Mouse (Mus musculus) limb, embryonic 14.5 days (tissue): ENCODE measurements at regions not wholly inside any gene's neighbourhood (a gene's known extent, or its start where the extent isn't known, plus 50 kb on each side); places are given as distances from the start of the nearest gene placed in this dataset.
A peak's percentile ranks its signal among the peaks of the same experiment; 100 is the strongest.

Experiments used
- ATAC-seq: fragments of 200-750 bp; cut with Nextera tagmentation; 2 replicates; pipeline ENCODE4 v1.8.0; 2017; ENCODE audit warnings: low read depth, moderate number of reproducible peaks, moderate TSS enrichment; ENCODE audit not compliant: low FRiP score
- DNase-seq: peaks from one replicate; pipeline ENCODE4 v3.0.0-alpha.2; 2015; ENCODE audit warnings: low spot score
- H3K27ac ChIP-seq: fragments of 300-500 bp; sonication (generic); replicated peaks from 2 replicates; pipeline ENCODE4 v1.5.1; 2014; ENCODE audit warnings: low read depth, mild to moderate bottlenecking, low read length, moderate library complexity, mixed read lengths
- H3K27me3 ChIP-seq: fragments of 300-500 bp; sonication (generic); 2 replicates; pipeline ENCODE4 v1.6.1; 2014; ENCODE audit warnings: low read length, mixed read lengths; ENCODE audit not compliant: control insufficient read depth, insufficient read depth
- H3K36me3 ChIP-seq: fragments of 300-500 bp; sonication (generic); 2 replicates; pipeline ENCODE4 v1.6.1; 2014; ENCODE audit warnings: mild to moderate bottlenecking, low read length, moderate library complexity, mixed read lengths; ENCODE audit not compliant: control insufficient read depth, insufficient read depth
- H3K4me1 ChIP-seq: fragments of 300-500 bp; sonication (generic); 2 replicates; pipeline ENCODE4 v1.6.1; 2014; ENCODE audit warnings: antibody characterized with exemption, low read length, mixed read lengths; ENCODE audit not compliant: control insufficient read depth, insufficient read depth
- H3K4me2 ChIP-seq: fragments of 300-500 bp; sonication (generic); replicated peaks from 2 replicates; pipeline ENCODE4 v1.6.1; 2014; ENCODE audit warnings: low read depth, mild to moderate bottlenecking, low read length, moderate library complexity; ENCODE audit not compliant: severe bottlenecking
- H3K4me3 ChIP-seq: fragments of 300-500 bp; sonication (generic); replicated peaks from 2 replicates; pipeline ENCODE4 v1.5.1; 2014; ENCODE audit warnings: low read length
- H3K9ac ChIP-seq: fragments of 300-500 bp; sonication (generic); 2 replicates; pipeline ENCODE4 v1.6.1; 2014; ENCODE audit warnings: mild to moderate bottlenecking, low read depth, low read length, moderate library complexity; ENCODE audit not compliant: severe bottlenecking
- H3K9me3 ChIP-seq: fragments of 300-500 bp; sonication (generic); 2 replicates; pipeline ENCODE4 v1.6.1; 2016; ENCODE audit warnings: low read length; ENCODE audit not compliant: control insufficient read depth
- POLR2A ChIP-seq: fragments of 200-500 bp; IDR thresholded peaks from 2 replicates; pipeline ENCODE4 v1.8.0; 2012; ENCODE audit warnings: inconsistent platforms, mild to moderate bottlenecking, moderate library complexity, borderline replicate concordance; ENCODE audit not compliant: insufficient read depth, insufficient read length; ENCODE audit errors: extremely low read depth
- WGBS: fragments of 180-500 bp; shearing (Covaris S2); extraction: QIAGEN DNeasy Blood & Tissue Kit; methylation state at CpG from one replicate; pipeline ENCODE4 v1.1.7; 2014; 5-methylcytosine and 5-hydroxymethylcytosine counted together

DNA sequence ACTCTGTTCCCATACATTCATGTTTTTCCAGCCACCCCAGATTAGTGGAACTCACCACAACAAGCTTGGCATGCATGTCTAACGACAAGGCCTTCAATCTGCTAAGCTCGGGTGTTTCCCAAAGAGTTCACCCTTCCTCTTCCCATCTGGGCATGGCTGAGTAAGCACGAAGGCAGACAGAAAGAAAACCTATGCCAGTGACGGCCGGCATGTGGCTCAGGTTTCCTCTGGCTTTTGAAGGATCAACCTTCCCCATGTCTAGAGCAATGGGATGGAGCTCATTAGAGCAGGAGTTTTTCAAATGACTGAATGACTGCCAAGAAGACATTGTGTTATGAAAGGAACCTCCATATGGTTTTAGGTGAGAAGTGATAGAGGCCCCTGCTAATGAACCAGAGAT, 566.9 kb downstream of the Dok5 start:
- Histone ChIP-seq H3K4me1 (no peaks in the 10 kb centered on the region; the same call in 1 of the 2 replicates), H3K27ac (no peak overlapping the region), H3K36me3 (no peaks in the 10 kb centered on the region), H3K27me3 (no peaks in the 10 kb centered on the region), H3K4me2 (no peak overlapping the region), H3K9me3 (no peaks in the 10 kb centered on the region), H3K4me3 (no peak overlapping the region), H3K9ac (no peak overlapping the region)
- WGBS = 31% methylated on average over 5 of the region's 5 CpGs
- no peak for TF ChIP-seq POLR2A
- ATAC-seq (peak; percentile 26; the same call in 1 of the 2 replicates), DNase-seq (peak; percentile 35)

DNA sequence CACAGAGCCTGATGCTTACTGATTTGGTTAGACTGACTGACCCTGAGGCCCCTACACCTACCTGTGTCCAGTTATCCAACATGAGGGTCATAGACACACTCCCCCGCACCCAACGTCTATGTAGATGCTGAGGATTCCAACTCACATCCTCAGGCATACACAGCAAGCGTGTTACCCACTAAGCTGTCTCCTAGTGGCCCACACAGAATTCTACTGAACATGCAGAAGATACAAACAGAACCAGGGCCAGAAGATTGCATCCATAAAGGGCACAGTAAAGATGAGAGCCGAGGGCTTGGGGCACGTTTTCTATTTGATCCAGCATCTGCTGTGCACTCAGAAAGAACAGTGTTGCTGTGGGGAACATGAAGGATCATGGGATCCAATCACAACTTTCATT, 564.0 kb downstream of the Dok5 start:
- no peak for TF ChIP-seq POLR2A

DNA sequence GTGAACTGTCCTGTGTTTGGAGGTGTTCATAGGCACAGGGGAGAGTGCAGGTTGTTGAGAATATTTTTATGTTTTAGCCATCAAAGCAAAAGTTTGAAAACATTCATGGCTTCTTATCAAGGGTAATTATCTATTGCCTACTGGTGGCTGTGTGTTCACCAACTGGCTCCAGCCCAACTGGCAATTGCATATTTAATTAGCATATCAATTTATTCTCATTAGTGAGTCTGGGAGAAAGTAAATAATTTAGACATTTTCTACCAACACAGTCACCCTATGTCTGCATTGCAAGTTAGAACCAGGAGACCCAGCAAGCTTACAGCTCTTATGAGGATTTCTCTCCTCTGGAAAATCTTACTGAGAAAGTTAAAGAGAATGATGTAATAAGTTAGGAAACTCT, 561.0 kb downstream of the Dok5 start:
- ATAC-seq (no peak), DNase-seq (no peak)
- H3K4me3 ChIP-seq = no peak overlapping the region
- H3K27me3 ChIP-seq = no peaks in the 10 kb centered on the region
- H3K27ac ChIP-seq = no peak overlapping the region
- no peaks in the 10 kb centered on the region for H3K4me1 ChIP-seq
- H3K36me3 ChIP-seq = no peaks in the 10 kb centered on the region
- no peak overlapping the region for H3K4me2 ChIP-seq
- no peak overlapping the region for H3K9ac ChIP-seq
- TF ChIP-seq POLR2A = no peak
- H3K9me3 ChIP-seq = no peaks in the 10 kb centered on the region

More for the DNA sequence above, 564.0 kb downstream of the Dok5 start:
- Histone ChIP-seq H3K4me2 (no peak overlapping the region), H3K27me3 (no peaks in the 10 kb centered on the region), H3K36me3 (no peaks in the 10 kb centered on the region), H3K27ac (no peak overlapping the region), H3K9ac (no peak overlapping the region), H3K4me1 (no peaks in the 10 kb centered on the region; the same call in 1 of the 2 replicates), H3K4me3 (no peak overlapping the region), H3K9me3 (no peaks in the 10 kb centered on the region)
- WGBS = 81% methylated on average over 5 of the region's 5 CpGs
- ATAC-seq (no peak), DNase-seq (no peak)

DNA sequence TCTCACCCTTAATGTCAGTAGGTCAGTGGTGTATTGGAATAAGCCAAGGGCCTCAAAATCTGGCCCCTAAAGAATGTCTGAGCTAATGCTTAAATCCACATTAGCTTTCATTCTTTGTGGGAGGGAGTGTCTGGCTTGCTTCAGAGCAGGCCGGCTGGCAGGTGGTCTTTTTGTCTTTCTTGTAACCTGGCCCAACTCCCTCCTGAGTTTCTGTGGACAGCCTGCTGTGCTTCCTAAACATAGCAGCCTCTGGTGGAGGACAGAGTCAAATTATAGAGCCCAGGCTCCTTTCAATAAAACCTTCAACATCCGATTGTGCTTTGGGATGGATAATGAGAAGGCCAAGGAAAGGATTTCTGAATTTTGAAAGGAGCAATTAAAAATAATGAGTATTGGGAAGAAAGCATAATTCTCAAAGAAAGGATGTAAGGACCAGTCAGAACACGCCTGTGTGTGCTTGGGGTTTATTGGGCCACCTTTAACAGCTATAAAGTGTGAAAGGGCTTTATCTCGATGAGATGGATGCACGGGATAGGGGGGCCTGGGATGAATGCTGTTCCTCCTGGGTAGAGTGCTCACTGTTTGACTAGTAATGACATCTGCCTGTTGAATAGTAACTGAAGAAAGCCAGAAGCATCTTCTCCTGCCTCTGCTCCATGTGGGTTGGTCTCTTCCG, 554.2 kb downstream of the Dok5 start:
- no peak overlapping the region for H3K27ac ChIP-seq
- no peak for TF ChIP-seq POLR2A
- no peaks in the 10 kb centered on the region for H3K27me3 ChIP-seq
- DNase-seq (no peak), ATAC-seq (no peak)
- no peak overlapping the region for H3K4me2 ChIP-seq
- no peaks in the 10 kb centered on the region for H3K36me3 ChIP-seq
- H3K9me3 ChIP-seq = no peaks in the 10 kb centered on the region
- no peaks in the 10 kb centered on the region for H3K4me1 ChIP-seq
- WGBS = 23% methylated on average over 6 of the region's 6 CpGs
- H3K4me3 ChIP-seq = no peak overlapping the region
- H3K9ac ChIP-seq = no peak overlapping the region

DNA sequence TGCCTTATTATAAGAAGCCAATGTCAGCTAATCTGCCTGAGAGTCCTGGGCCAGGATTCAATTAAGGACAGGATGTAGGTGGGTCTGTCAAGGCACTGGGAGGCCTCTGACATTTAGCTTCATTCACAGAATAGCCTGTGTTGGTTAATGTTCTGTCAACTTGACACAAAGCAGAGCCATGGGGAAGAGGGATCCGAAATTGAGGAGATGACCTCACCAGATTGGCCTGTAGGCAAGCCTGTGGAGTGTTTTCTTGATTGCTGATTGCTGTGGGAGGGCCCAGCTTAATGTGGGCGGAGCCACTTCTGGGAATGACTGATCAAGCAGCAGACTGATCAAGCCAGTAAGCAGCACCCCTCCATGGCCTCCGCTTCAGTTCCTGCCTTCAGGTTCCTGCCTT, 548.5 kb downstream of the Dok5 start:
- ATAC-seq (no peak), DNase-seq (no peak)
- 59% methylated on average over 3 of the region's 3 CpGs for WGBS
- H3K36me3 ChIP-seq = no peaks in the 10 kb centered on the region
- H3K4me3 ChIP-seq = no peak overlapping the region
- no peak for TF ChIP-seq POLR2A
- H3K27ac ChIP-seq = no peak overlapping the region
- no peaks in the 10 kb centered on the region for H3K27me3 ChIP-seq
- H3K9ac ChIP-seq = no peak overlapping the region
- no peaks in the 10 kb centered on the region for H3K4me1 ChIP-seq
- no peaks in the 10 kb centered on the region for H3K9me3 ChIP-seq
- H3K4me2 ChIP-seq = no peak overlapping the region
